Mouse (Mus musculus) megakaryocyte, embryonic 14.5 days (primary cell): ENCODE measurements around the gene Vwa5b1. TPM values are rescaled to one million over a fixed set of nuclear protein-coding genes. Genes with fewer than 3 reads are reported as not detected.

Source experiments
- H3K27me3 ChIP-seq: replicated peaks from 2 replicates; pipeline ENCODE3; 2012; ENCODE audit warnings: inconsistent platforms
- H3K36me3 ChIP-seq: replicated peaks from 2 replicates; pipeline ENCODE3; 2012; ENCODE audit warnings: low read length, inconsistent platforms, mixed read lengths
- H3K4me1 ChIP-seq: 2 replicates; pipeline ENCODE4 v1.6.1; 2012; ENCODE audit warnings: inconsistent platforms
- H3K4me3 ChIP-seq: replicated peaks from 2 replicates; pipeline ENCODE3; 2012; ENCODE audit warnings: moderate library complexity, mild to moderate bottlenecking, inconsistent platforms
- H3K9me3 ChIP-seq: 2 replicates; pipeline ENCODE4 v1.6.1; 2012; ENCODE audit warnings: inconsistent platforms
- FLI1 ChIP-seq: IDR thresholded peaks from 2 replicates; pipeline ENCODE4 v1.6.1; 2012; ENCODE audit warnings: low read length, inconsistent platforms, mixed read lengths
- GATA1 ChIP-seq: IDR thresholded peaks from 3 replicates; pipeline ENCODE4 v1.6.1; 2012; ENCODE audit warnings: mixed read lengths, low read length, inconsistent platforms, borderline replicate concordance
- polyA plus RNA-seq: library from polyadenylated mRNA; stranded (reverse); fragments of >175 nt; gene quantifications from 2 replicates; pipeline ENCODE4 v1.2.3, GENCODE M21; 2012; ENCODE audit warnings: low replicate concordance; ENCODE audit not compliant: insufficient read depth

The Vwa5b1 gene
- polyA plus RNA-seq, 1 experiment: not detected

- no peak for TF ChIP-seq GATA1
- no peak for TF ChIP-seq FLI1
- no peaks in the 10 kb centered on the region for H3K9me3 ChIP-seq
- H3K4me3 ChIP-seq: no peak overlapping the region
- no peaks in the 10 kb centered on the region for H3K4me1 ChIP-seq
- H3K27me3 ChIP-seq: peaks cover 6% of the 10 kb centered on the region
- no peaks in the 10 kb centered on the region for H3K36me3 ChIP-seq
These were observed 17.4 kb upstream of the Vwa5b1 start for GRCm38 (mm10) chr4:138653056-138653455.

GRCm38 (mm10) chr4:138651881-138652280 is 16.2 kb upstream of the Vwa5b1 start:
- Histone ChIP-seq H3K27me3 (peaks cover 2% of the 10 kb centered on the region), H3K4me1 (no peaks in the 10 kb centered on the region), H3K36me3 (no peaks in the 10 kb centered on the region), H3K9me3 (no peaks in the 10 kb centered on the region), H3K4me3 (no peak overlapping the region)
- TF ChIP-seq FLI1 (no peak), GATA1 (no peak)

DNA sequence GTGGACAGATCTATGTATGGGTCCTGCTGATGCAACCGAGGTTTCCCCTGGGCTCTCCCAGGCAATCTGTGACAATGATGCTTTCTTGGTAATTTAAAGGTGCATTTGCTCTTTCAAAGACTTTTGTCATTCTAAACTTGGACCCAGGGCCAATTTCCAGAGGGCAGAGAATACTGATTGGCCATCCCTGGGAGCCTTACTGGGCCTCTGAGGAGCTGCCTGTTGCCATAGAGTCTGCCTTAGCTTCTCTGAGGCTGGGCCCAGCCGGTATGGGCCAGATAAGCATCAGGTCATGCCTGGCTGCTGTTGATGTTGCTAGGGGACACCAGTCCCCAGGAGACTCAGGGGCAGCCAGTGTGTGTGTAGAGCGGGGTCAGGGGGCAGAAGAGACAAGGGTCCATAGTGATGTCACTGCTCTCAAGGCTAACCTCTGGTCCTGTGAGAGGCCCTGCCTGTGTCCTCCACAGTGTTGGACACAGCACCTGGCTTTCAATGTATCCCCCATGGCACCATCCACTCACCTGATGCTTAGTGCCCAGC is 12.5 kb upstream of the Vwa5b1 start:
- Histone ChIP-seq H3K4me3 (no peak overlapping the region), H3K9me3 (no peaks in the 10 kb centered on the region), H3K36me3 (no peaks in the 10 kb centered on the region), H3K27me3 (peaks cover 5% of the 10 kb centered on the region), H3K4me1 (no peaks in the 10 kb centered on the region)
- TF ChIP-seq FLI1 (no peak), GATA1 (no peak)

DNA sequence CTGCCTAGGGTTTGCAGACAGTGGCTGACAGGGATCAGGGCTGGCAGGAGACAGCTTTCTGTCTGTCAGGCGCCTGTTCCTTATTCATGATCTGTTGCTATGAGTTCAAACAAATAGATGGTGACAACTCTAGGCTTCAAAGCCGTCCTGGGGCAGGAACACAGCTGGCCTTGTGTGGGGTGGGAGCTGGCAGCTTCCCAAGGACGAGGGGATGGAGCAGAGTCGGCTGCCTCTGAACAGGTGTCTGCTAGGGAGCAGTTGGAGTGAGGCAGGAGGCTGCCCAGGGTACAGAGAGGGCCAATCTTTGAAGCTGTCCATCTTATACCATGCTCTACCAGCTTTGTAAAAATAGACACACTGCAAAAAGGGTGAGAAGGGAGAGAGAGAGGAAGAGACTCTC is 6.6 kb upstream of the Vwa5b1 start:
- H3K9me3 ChIP-seq: peaks cover 15% of the 10 kb centered on the region
- H3K36me3 ChIP-seq: no peaks in the 10 kb centered on the region
- no peak for TF ChIP-seq GATA1
- H3K4me3 ChIP-seq: no peak overlapping the region
- peaks cover 11% of the 10 kb centered on the region for H3K27me3 ChIP-seq
- no peaks in the 10 kb centered on the region for H3K4me1 ChIP-seq

GRCm38 (mm10) chr4:138636146-138636511 is 445 bp upstream of the Vwa5b1 start:
- no peak overlapping the region for H3K4me3 ChIP-seq
- H3K4me1 ChIP-seq: peaks cover 5% of the 10 kb centered on the region; the same call in 1 of the 2 replicates
- H3K9me3 ChIP-seq: peaks cover 18% of the 10 kb centered on the region
- H3K36me3 ChIP-seq: no peaks in the 10 kb centered on the region
- H3K27me3 ChIP-seq: peaks cover 18% of the 10 kb centered on the region
- TF ChIP-seq FLI1: no peak
- no peak for TF ChIP-seq GATA1

GRCm38 (mm10) chr4:138628256-138628655 is 7.4 kb downstream of the Vwa5b1 start:
- 0 out of 2 replicates have a peak, but pooled peaks cover 3% of the 10 kb centered on the region for H3K9me3 ChIP-seq

GRCm38 (mm10) chr4:138614454-138614853 is 21.2 kb downstream of the Vwa5b1 start:
- Histone ChIP-seq H3K27me3 (peaks cover 27% of the 10 kb centered on the region), H3K9me3 (0 out of 2 replicates have a peak, but pooled peaks cover 6% of the 10 kb centered on the region), H3K4me3 (no peak overlapping the region), H3K4me1 (no peaks in the 10 kb centered on the region), H3K36me3 (no peaks in the 10 kb centered on the region)
- no peak for TF ChIP-seq FLI1
- no peak for TF ChIP-seq GATA1

More at GRCm38 (mm10) chr4:138628256-138628655, 7.4 kb downstream of the Vwa5b1 start:
- Histone ChIP-seq H3K4me1 (no peaks in the 10 kb centered on the region), H3K36me3 (no peaks in the 10 kb centered on the region), H3K4me3 (no peak overlapping the region), H3K27me3 (peaks cover 15% of the 10 kb centered on the region)
- no peak for TF ChIP-seq FLI1
- no peak for TF ChIP-seq GATA1

DNA sequence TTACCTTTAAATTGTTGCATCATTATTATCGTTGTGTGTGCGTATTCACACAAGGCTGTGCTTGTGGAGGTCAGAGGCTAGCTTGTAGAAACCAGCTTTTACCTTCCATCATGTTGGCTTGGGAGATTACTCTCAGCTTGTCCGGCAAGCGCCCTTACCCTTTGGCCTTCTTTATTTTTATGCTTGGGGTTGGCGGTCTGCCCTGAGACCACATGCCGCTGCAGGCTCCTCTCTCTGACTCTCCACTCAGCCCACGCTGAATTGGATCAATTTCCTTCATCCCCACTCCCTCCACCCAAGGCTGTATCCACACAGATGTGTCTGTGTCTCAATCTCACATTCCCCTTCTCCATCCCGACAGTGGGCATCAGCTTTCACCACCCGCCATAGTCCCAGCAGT is 33.8 kb downstream of the Vwa5b1 start:
- H3K36me3 ChIP-seq: no peaks in the 10 kb centered on the region
- peaks cover 23% of the 10 kb centered on the region for H3K27me3 ChIP-seq
- H3K4me3 ChIP-seq: no peak overlapping the region
- H3K4me1 ChIP-seq: no peaks in the 10 kb centered on the region
- TF ChIP-seq GATA1 (no peak), FLI1 (no peak)
- H3K9me3 ChIP-seq: peaks cover 8% of the 10 kb centered on the region

DNA sequence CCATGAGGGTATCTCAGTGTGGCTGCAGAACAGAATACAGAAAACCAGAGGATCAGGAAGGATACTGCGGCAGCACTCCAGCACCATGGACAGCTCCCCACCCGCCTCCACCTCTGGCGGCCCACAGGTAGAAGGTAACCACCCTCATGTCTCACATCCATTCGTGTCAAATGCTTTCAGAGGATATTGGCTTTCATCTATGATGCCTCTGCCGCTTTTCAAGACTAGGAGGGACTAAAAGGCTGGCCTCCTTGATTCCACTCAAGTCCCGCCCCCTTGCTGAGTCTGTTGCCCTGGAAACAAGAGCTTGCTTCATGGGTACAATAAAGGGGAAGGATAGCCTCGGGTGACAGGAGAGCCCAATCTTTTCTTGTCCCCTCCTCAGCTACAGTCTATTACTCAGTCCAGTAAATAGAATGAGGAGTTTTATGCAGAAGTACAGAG is 37.8 kb downstream of the Vwa5b1 start:
- H3K4me3 ChIP-seq: no peak overlapping the region
- TF ChIP-seq FLI1 (no peak), GATA1 (no peak)
- H3K4me1 ChIP-seq: no peaks in the 10 kb centered on the region
- peaks cover 8% of the 10 kb centered on the region for H3K9me3 ChIP-seq
- no peaks in the 10 kb centered on the region for H3K27me3 ChIP-seq
- no peaks in the 10 kb centered on the region for H3K36me3 ChIP-seq

DNA sequence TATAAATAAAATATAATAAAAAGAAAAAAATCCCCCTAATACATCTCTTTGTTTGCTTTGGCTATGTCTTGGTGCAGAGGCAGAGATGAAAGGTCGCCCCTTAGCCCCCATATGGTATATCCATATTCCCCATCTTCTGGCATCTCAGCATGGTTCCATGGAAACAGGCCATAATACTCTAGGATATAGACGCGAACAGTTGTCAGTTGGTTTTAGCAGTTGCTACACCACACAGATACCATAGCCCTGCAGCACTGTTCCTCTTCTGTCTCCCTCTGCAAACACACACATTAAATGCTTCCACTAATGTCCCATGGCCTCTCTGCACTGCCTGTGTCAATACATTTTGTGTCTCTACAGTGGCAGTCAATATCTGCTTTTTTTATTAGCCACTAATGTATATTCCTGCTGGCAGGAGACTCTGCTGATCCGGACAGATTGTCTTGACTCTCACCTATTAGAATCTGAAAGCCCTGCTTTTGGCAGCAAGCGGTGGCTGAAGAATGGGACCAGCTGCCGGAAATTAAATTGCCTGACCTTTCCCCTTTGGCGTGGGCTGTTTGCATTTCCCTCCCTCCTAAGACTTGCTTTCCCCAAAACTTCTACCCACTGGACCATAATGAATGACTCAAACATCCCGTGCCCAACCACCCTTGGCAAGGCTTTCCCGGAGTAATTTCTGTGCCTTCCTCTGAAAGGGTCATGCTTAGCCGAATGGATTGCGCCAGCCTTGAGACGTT is 39.1 kb downstream of the Vwa5b1 start:
- peaks cover 8% of the 10 kb centered on the region for H3K9me3 ChIP-seq

More for the DNA sequence above, 39.1 kb downstream of the Vwa5b1 start:
- H3K36me3 ChIP-seq: no peaks in the 10 kb centered on the region
- TF ChIP-seq GATA1 (no peak), FLI1 (no peak)
- no peak overlapping the region for H3K4me3 ChIP-seq
- peaks cover 2% of the 10 kb centered on the region for H3K27me3 ChIP-seq
- H3K4me1 ChIP-seq: no peaks in the 10 kb centered on the region
